Mouse (Mus musculus): ENCODE measurements around the gene Nphp1. TPM values are rescaled to one million over a fixed set of nuclear protein-coding genes. Genes with fewer than 3 reads are reported as not detected.
A peak's percentile ranks its signal among the peaks of the same experiment; 100 is the strongest.

Nphp1 gene
- polyA plus RNA-seq, 1 experiment from 2014 or later: 21.5 TPM

- Histone ChIP-seq H3K36me3 (ENCODE audit: insufficient read depth, low read length) (no peaks in the 10 kb centered on the region), H3K9ac (replicated peaks; ENCODE audit: low read depth) (no peak overlapping the region), H3K4me1 (ENCODE audit: insufficient read depth, low read depth, low read length) (no peaks in the 10 kb centered on the region), H3K27me3 (replicated peaks; ENCODE audit: insufficient read depth, low read length) (no peaks in the 10 kb centered on the region), H3K4me2 (replicated peaks; ENCODE audit: low read depth, low read length) (no peak overlapping the region), H3K27ac (ENCODE audit: low read length) (no peak overlapping the region), H3K9me3 (ENCODE audit: low read length) (no peaks in the 10 kb centered on the region), H3K4me3 (ENCODE audit: low read depth, low read length) (no peak overlapping the region)
- ATAC-seq: no peak
- TF ChIP-seq CTCF (IDR thresholded peaks at IDR 0.05) (no peak), EP300 (IDR thresholded peaks at IDR 0.05) (no peak)
- DNase-seq (ENCODE audit: low spot score): no peak
- WGBS: 94% methylated on average over 4 of the region's 4 CpGs
Measured at GRCm38 (mm10) chr2:127754113-127754512, 34.6 kb downstream of the Nphp1 start.

- DNase-seq (ENCODE audit: low spot score) (no peak), ATAC-seq (no peak)
- Histone ChIP-seq H3K4me1 (ENCODE audit: insufficient read depth, low read depth, low read length) (no peaks in the 10 kb centered on the region), H3K9ac (replicated peaks; ENCODE audit: low read depth) (no peak overlapping the region), H3K36me3 (ENCODE audit: insufficient read depth, low read length) (no peaks in the 10 kb centered on the region), H3K9me3 (ENCODE audit: low read length) (no peaks in the 10 kb centered on the region), H3K27me3 (replicated peaks; ENCODE audit: insufficient read depth, low read length) (no peaks in the 10 kb centered on the region), H3K27ac (ENCODE audit: low read length) (no peak overlapping the region), H3K4me2 (replicated peaks; ENCODE audit: low read depth, low read length) (no peak overlapping the region), H3K4me3 (ENCODE audit: low read depth, low read length) (no peak overlapping the region)
- TF ChIP-seq CTCF (IDR thresholded peaks at IDR 0.05) (no peak), EP300 (IDR thresholded peaks at IDR 0.05) (no peak)
- WGBS: 76% methylated on average over 11 of the region's 11 CpGs
Measured at GRCm38 (mm10) chr2:127751849-127752610, 36.7 kb downstream of the Nphp1 start.

GRCm38 (mm10) chr2:127749376-127749775 is 39.3 kb downstream of the Nphp1 start:
- DNase-seq (ENCODE audit: low spot score) (no peak), ATAC-seq (no peak)
- Histone ChIP-seq H3K4me2 (replicated peaks; ENCODE audit: low read depth, low read length) (no peak overlapping the region), H3K36me3 (ENCODE audit: insufficient read depth, low read length) (no peaks in the 10 kb centered on the region), H3K4me1 (ENCODE audit: insufficient read depth, low read depth, low read length) (no peaks in the 10 kb centered on the region), H3K27ac (ENCODE audit: low read length) (no peak overlapping the region), H3K9me3 (ENCODE audit: low read length) (no peaks in the 10 kb centered on the region), H3K27me3 (replicated peaks; ENCODE audit: insufficient read depth, low read length) (no peaks in the 10 kb centered on the region), H3K4me3 (ENCODE audit: low read depth, low read length) (no peak overlapping the region), H3K9ac (replicated peaks; ENCODE audit: low read depth) (no peak overlapping the region)
- no peak for TF ChIP-seq CTCF (IDR thresholded peaks at IDR 0.05)
- TF ChIP-seq EP300 (IDR thresholded peaks at IDR 0.05): no peak
- WGBS: 27% methylated on average over 1 of the region's 1 CpGs

- H3K9me3 ChIP-seq (ENCODE audit: low read length): no peaks in the 10 kb centered on the region
- no peak overlapping the region for H3K4me2 ChIP-seq (replicated peaks; ENCODE audit: low read depth, low read length)
- H3K27ac ChIP-seq (ENCODE audit: low read length): no peak overlapping the region
- H3K4me1 ChIP-seq (ENCODE audit: insufficient read depth, low read depth, low read length): no peaks in the 10 kb centered on the region; the same call in 1 of the 2 replicates
- DNase-seq (ENCODE audit: low spot score) (no peak), ATAC-seq (no peak)
- no peaks in the 10 kb centered on the region for H3K36me3 ChIP-seq (ENCODE audit: insufficient read depth, low read length)
- H3K9ac ChIP-seq (replicated peaks; ENCODE audit: low read depth): no peak overlapping the region
- 64% methylated on average over 7 of the region's 7 CpGs for WGBS
- TF ChIP-seq EP300 (IDR thresholded peaks at IDR 0.05) (no peak), CTCF (IDR thresholded peaks at IDR 0.05) (no peak)
- no peaks in the 10 kb centered on the region for H3K27me3 ChIP-seq (replicated peaks; ENCODE audit: insufficient read depth, low read length)
- H3K4me3 ChIP-seq (ENCODE audit: low read depth, low read length): no peak overlapping the region
Measured at GRCm38 (mm10) chr2:127748316-127748715, 40.4 kb downstream of the Nphp1 start.

- DNase-seq (ENCODE audit: low spot score) (peak; percentile 80), ATAC-seq (peak; percentile 90)
- H3K4me1 ChIP-seq (ENCODE audit: insufficient read depth, low read depth, low read length): peaks cover 4% of the 10 kb centered on the region; the same call in 1 of the 2 replicates
- TF ChIP-seq EP300 (IDR thresholded peaks at IDR 0.05) (peak; percentile 66), CTCF (IDR thresholded peaks at IDR 0.05) (no peak)
- 55% methylated on average over 3 of the region's 3 CpGs for WGBS
- H3K4me3 ChIP-seq (ENCODE audit: low read depth, low read length): no peak overlapping the region
- no peak overlapping the region for H3K9ac ChIP-seq (replicated peaks; ENCODE audit: low read depth)
- no peaks in the 10 kb centered on the region for H3K9me3 ChIP-seq (ENCODE audit: low read length)
- no peaks in the 10 kb centered on the region for H3K36me3 ChIP-seq (ENCODE audit: insufficient read depth, low read length)
- H3K27ac ChIP-seq (ENCODE audit: low read length): peak overlapping the region; percentile 55
- no peak overlapping the region for H3K4me2 ChIP-seq (replicated peaks; ENCODE audit: low read depth, low read length)
- H3K27me3 ChIP-seq (replicated peaks; ENCODE audit: insufficient read depth, low read length): no peaks in the 10 kb centered on the region
Measured at GRCm38 (mm10) chr2:127742637-127743036, 46.1 kb downstream of the Nphp1 start.

- ATAC-seq: peak; percentile 43
- DNase-seq (ENCODE audit: low spot score): peak; percentile 31
- Histone ChIP-seq H3K4me1 (ENCODE audit: insufficient read depth, low read depth, low read length) (peaks cover 4% of the 10 kb centered on the region; the same call in 1 of the 2 replicates), H3K9me3 (ENCODE audit: low read length) (no peaks in the 10 kb centered on the region), H3K36me3 (ENCODE audit: insufficient read depth, low read length) (no peaks in the 10 kb centered on the region), H3K9ac (replicated peaks; ENCODE audit: low read depth) (no peak overlapping the region), H3K27me3 (replicated peaks; ENCODE audit: insufficient read depth, low read length) (no peaks in the 10 kb centered on the region), H3K27ac (ENCODE audit: low read length) (no peak overlapping the region), H3K4me3 (ENCODE audit: low read depth, low read length) (no peak overlapping the region), H3K4me2 (replicated peaks; ENCODE audit: low read depth, low read length) (no peak overlapping the region)
- TF ChIP-seq EP300 (IDR thresholded peaks at IDR 0.05) (no peak), CTCF (IDR thresholded peaks at IDR 0.05) (no peak)
- 76% methylated on average over 9 of the region's 9 CpGs for WGBS
Measured at GRCm38 (mm10) chr2:127740756-127741519, 47.8 kb downstream of the Nphp1 start.
